Comparison of ENCODE assay signal across 9 mouse cellular contexts in genomic region chr10:80321014-80321669, GRCm38 (mm10). TPM values are rescaled to one million over a fixed set of nuclear protein-coding genes. Genes with fewer than 3 reads are reported as not detected.
DNase-seq lines count a peak whose midpoint lies in the region; ATAC-seq and TF ChIP-seq lines count a peak whose summit lies in the region.
"Had no signal": no experiment of that assay in that cellular context is flagged by ENCODE, and none has a peak within 500 bp of the region (broad histone marks: within the 10 kb centered on the region; RNA-seq: fewer than 3 reads in every experiment).

No protein-coding gene starts in this region.

- H3K27me3 ChIP-seq in heart, embryonic 10.5 days (ENCODE audit: insufficient read depth, poor library complexity, severe bottlenecking): peaks cover 70% of the 10 kb centered on the region
- H3K27me3 ChIP-seq in heart, embryonic 12.5 days (replicated peaks): peaks cover 44% of the 10 kb centered on the region
- H3K27me3 ChIP-seq in thymus, adult 2 months (ENCODE audit: control insufficient read depth, insufficient read depth, low read length): no peaks in the 10 kb centered on the region
- peaks cover 9% of the 10 kb centered on the region for H3K27me3 ChIP-seq in intestine, embryonic 15.5 days (replicated peaks)
- no peaks in the 10 kb centered on the region for H3K27me3 ChIP-seq in myocyte (ENCODE audit: control insufficient read depth, insufficient read depth, insufficient read length)

- H3K9ac ChIP-seq in heart, embryonic 12.5 days: no peak overlapping the region
- H3K9ac ChIP-seq in intestine, embryonic 15.5 days: no peak overlapping the region

- TF ChIP-seq CTCF in thymus, adult 2 months (IDR thresholded peaks at IDR 0.05; ENCODE audit: borderline replicate concordance, control insufficient read depth, extremely low read depth, insufficient read depth, low read length, poor library complexity): no peak

- H3K4me1 ChIP-seq in heart, embryonic 10.5 days: peaks cover 67% of the 10 kb centered on the region
- H3K4me1 ChIP-seq in heart, embryonic 12.5 days (replicated peaks): peaks cover 41% of the 10 kb centered on the region
- peaks cover 40% of the 10 kb centered on the region for H3K4me1 ChIP-seq in thymus, adult 2 months (replicated peaks; ENCODE audit: control insufficient read depth, insufficient read depth, low read length)
- peaks cover 49% of the 10 kb centered on the region for H3K4me1 ChIP-seq in intestine, embryonic 15.5 days (replicated peaks)

- 0 out of 2 replicates have a peak, but pooled peaks have one; percentile 11 for TF ChIP-seq POLR2A in thymus, adult 2 months (IDR thresholded peaks at IDR 0.05; ENCODE audit: control insufficient read depth, extremely low read depth, insufficient read depth, low read length, poor library complexity)
- no peak for TF ChIP-seq POLR2A in myocyte (IDR thresholded peaks at IDR 0.05; ENCODE audit: insufficient read length, low read depth)

- H3ac ChIP-seq in myocyte (ENCODE audit: control insufficient read depth, insufficient read length): no peak overlapping the region

- WGBS in heart, embryonic 10.5 days: 70% methylated on average over 6 of the region's 6 CpGs
- WGBS in heart, embryonic 12.5 days: 71% methylated on average over 6 of the region's 6 CpGs
- WGBS in thymus, adult 2 months: 59% methylated on average over 6 of the region's 6 CpGs
- 65% methylated on average over 6 of the region's 6 CpGs for WGBS in intestine, embryonic 15.5 days

- no peak for DNase-seq in heart, embryonic 10.5 days (ENCODE audit: low spot score)
- DNase-seq in thymus, adult 2 months: no peak
- no peak for DNase-seq in thymus, adult 18-20 months
- no peak for DNase-seq in cerebellum, adult 11 months
- no peak for DNase-seq in lung, postnatal 14 days

- H3K4me2 ChIP-seq in heart, embryonic 12.5 days: no peak overlapping the region
- H3K4me2 ChIP-seq in intestine, embryonic 15.5 days (replicated peaks): peak overlapping the region; percentile 70; the same call in 1 of the 2 replicates
- peak overlapping the region; percentile 71 for H3K4me2 ChIP-seq in myocyte (ENCODE audit: low read depth)

- 0 out of 2 replicates have a peak overlapping the region, but pooled peaks have one; percentile 19 for H3K4me3 ChIP-seq in heart, embryonic 10.5 days
- H3K4me3 ChIP-seq in heart, embryonic 12.5 days: no peak overlapping the region
- H3K4me3 ChIP-seq in thymus, adult 2 months (ENCODE audit: control insufficient read depth, insufficient read depth, low read length): no peak overlapping the region
- no peak overlapping the region for H3K4me3 ChIP-seq in intestine, embryonic 15.5 days (replicated peaks)
- H3K4me3 ChIP-seq in myocyte: peak overlapping the region; percentile 79

- peaks cover 10% of the 10 kb centered on the region for H3K79me2 ChIP-seq in myocyte (ENCODE audit: control insufficient read depth, insufficient read depth)

- peak overlapping the region; percentile 87 for H3K27ac ChIP-seq in heart, embryonic 10.5 days
- H3K27ac ChIP-seq in heart, embryonic 12.5 days (ENCODE audit: poor library complexity, severe bottlenecking): no peak overlapping the region
- peak overlapping the region; percentile 54 for H3K27ac ChIP-seq in thymus, adult 2 months (ENCODE audit: control insufficient read depth, insufficient read depth, low read length)
- no peak overlapping the region for H3K27ac ChIP-seq in intestine, embryonic 15.5 days

- peaks cover 19% of the 10 kb centered on the region for H3K36me3 ChIP-seq in heart, embryonic 10.5 days
- peaks cover 17% of the 10 kb centered on the region for H3K36me3 ChIP-seq in heart, embryonic 12.5 days
- H3K36me3 ChIP-seq in thymus, adult 2 months (ENCODE audit: control insufficient read depth, insufficient read depth, low read length): no peaks in the 10 kb centered on the region
- peaks cover 10% of the 10 kb centered on the region; the same call in 1 of the 2 replicates for H3K36me3 ChIP-seq in intestine, embryonic 15.5 days
- no peaks in the 10 kb centered on the region for H3K36me3 ChIP-seq in myocyte (ENCODE audit: control insufficient read depth, insufficient read depth)

- H3K9me3 ChIP-seq in heart, embryonic 10.5 days: no peaks in the 10 kb centered on the region
- no peaks in the 10 kb centered on the region for H3K9me3 ChIP-seq in heart, embryonic 12.5 days (replicated peaks)
- no peaks in the 10 kb centered on the region for H3K9me3 ChIP-seq in intestine, embryonic 15.5 days
- H3K9me3 ChIP-seq: embryonic facial prominence, embryonic 15.5 days had no signal

- no peak for ATAC-seq in heart, embryonic 12.5 days (ENCODE audit: insufficient number of reproducible peaks, low FRiP score)
- ATAC-seq in intestine, embryonic 15.5 days: no peak

TF ChIP-seq in myocyte, 11 proteins besides CTCF, POLR2A, EP300 and RAD21:
- TF ChIP-seq REST (IDR thresholded peaks at IDR 0.05; ENCODE audit: insufficient read depth, insufficient read length) (no peak), USF1 (IDR thresholded peaks at IDR 0.05; ENCODE audit: low read depth) (no peak), MYOG (IDR thresholded peaks at IDR 0.05; ENCODE audit: control insufficient read depth in 1 of 3, insufficient read depth in 1 of 3, insufficient read length in 2 of 3, low read depth in 2 of 3) (peak; percentile 57 to 96 (median 92)), SRF (IDR thresholded peaks at IDR 0.05; ENCODE audit: control insufficient read depth, insufficient read length, low read depth) (no peak), E2F4 (IDR thresholded peaks at IDR 0.05; ENCODE audit: insufficient read depth) (no peak), POLR2AphosphoS2 (IDR thresholded peaks at IDR 0.05; ENCODE audit: insufficient read length, low read depth) (no peak), TCF12 (IDR thresholded peaks at IDR 0.05; ENCODE audit: insufficient read depth, poor library complexity, severe bottlenecking) (no peak), TCF3 (IDR thresholded peaks at IDR 0.05; ENCODE audit: insufficient read length, low read depth) (peak; percentile 23), CEBPB (IDR thresholded peaks at IDR 0.05; ENCODE audit: insufficient read depth, poor library complexity, severe bottlenecking) (no peak), MAX (IDR thresholded peaks at IDR 0.05; ENCODE audit: low read depth) (no peak), MYOD1 (IDR thresholded peaks at IDR 0.05; ENCODE audit: control insufficient read depth in 1 of 3, insufficient read length in 2 of 3, low read depth in 2 of 3) (peak in 2 of 3 experiments; percentile 91 to 96)

RNA-seq across cellular contexts. Expression of gene 2310011J03Rik, which starts 0.8 kb away (rescaled TPM):
- polyA plus RNA-seq in heart, embryonic 10.5 days (2016; fragmentation: Nextera tagmentation; extraction: Ambion mirVana): 41.3 and 46.8 TPM in 2 replicates
- polyA plus RNA-seq in heart, embryonic 12.5 days (2016; fragmentation: Nextera tagmentation; extraction: Ambion mirVana): 32.7 and 32.8 TPM in 2 replicates
- polyA plus RNA-seq in thymus, adult 2 months (2012; rRNA removed): 78.9 and 93.8 TPM in 2 replicates
- 51.4 and 51.5 TPM in 2 replicates for polyA plus RNA-seq in intestine, embryonic 15.5 days (2015; fragmentation: Nextera tagmentation; extraction: Ambion mirVana)
- 44.0 TPM for polyA plus RNA-seq in myocyte (2012; fragmentation: generic; extraction: Trizol)

RNA-seq across cellular contexts. Expression of gene Pcsk4, which starts 8.2 kb away (rescaled TPM):
- 1.6 and 4.0 TPM in 2 replicates for polyA plus RNA-seq in heart, embryonic 10.5 days (2016; fragmentation: Nextera tagmentation; extraction: Ambion mirVana)
- 1.0 and 1.5 TPM in 2 replicates for polyA plus RNA-seq in heart, embryonic 12.5 days (2016; fragmentation: Nextera tagmentation; extraction: Ambion mirVana)
- 11.7 and 14.1 TPM in 2 replicates for polyA plus RNA-seq in thymus, adult 2 months (2012; rRNA removed)
- 8.1 and 8.8 TPM in 2 replicates for polyA plus RNA-seq in intestine, embryonic 15.5 days (2015; fragmentation: Nextera tagmentation; extraction: Ambion mirVana)
- 2.1 TPM for polyA plus RNA-seq in myocyte (2012; fragmentation: generic; extraction: Trizol)

RNA-seq across cellular contexts. Expression of gene Reep6, which starts 8.6 kb away (rescaled TPM):
- polyA plus RNA-seq in heart, embryonic 10.5 days (2016; fragmentation: Nextera tagmentation; extraction: Ambion mirVana): 7.1 and 18.3 TPM in 2 replicates
- 3.1 and 3.7 TPM in 2 replicates for polyA plus RNA-seq in heart, embryonic 12.5 days (2016; fragmentation: Nextera tagmentation; extraction: Ambion mirVana)
- 2.0 and 3.5 TPM in 2 replicates for polyA plus RNA-seq in thymus, adult 2 months (2012; rRNA removed)
- polyA plus RNA-seq in intestine, embryonic 15.5 days (2015; fragmentation: Nextera tagmentation; extraction: Ambion mirVana): 132 and 159 TPM in 2 replicates
- 25.7 TPM for polyA plus RNA-seq in myocyte (2012; fragmentation: generic; extraction: Trizol)

RNA-seq across cellular contexts. Expression of gene Apc2, which starts 25.4 kb away (rescaled TPM):
- 0.74 and 0.78 TPM in 2 replicates for polyA plus RNA-seq in heart, embryonic 10.5 days (2016; fragmentation: Nextera tagmentation; extraction: Ambion mirVana)
- 0.89 and 1.4 TPM in 2 replicates for polyA plus RNA-seq in heart, embryonic 12.5 days (2016; fragmentation: Nextera tagmentation; extraction: Ambion mirVana)
- 0.40 and 0.57 TPM in 2 replicates for polyA plus RNA-seq in thymus, adult 2 months (2012; rRNA removed)
- 4.9 and 6.5 TPM in 2 replicates for polyA plus RNA-seq in intestine, embryonic 15.5 days (2015; fragmentation: Nextera tagmentation; extraction: Ambion mirVana)
- polyA plus RNA-seq in myocyte (2012; fragmentation: generic; extraction: Trizol): 0.24 TPM

RNA-seq across cellular contexts. Expression of gene Adamtsl5, which starts 27.1 kb away (rescaled TPM):
- 1.3 and 1.9 TPM in 2 replicates for polyA plus RNA-seq in heart, embryonic 10.5 days (2016; fragmentation: Nextera tagmentation; extraction: Ambion mirVana)
- polyA plus RNA-seq in heart, embryonic 12.5 days (2016; fragmentation: Nextera tagmentation; extraction: Ambion mirVana): 5.3 and 6.7 TPM in 2 replicates
- polyA plus RNA-seq in thymus, adult 2 months (2012; rRNA removed): 4.6 and 9.0 TPM in 2 replicates
- 19.3 and 20.4 TPM in 2 replicates for polyA plus RNA-seq in intestine, embryonic 15.5 days (2015; fragmentation: Nextera tagmentation; extraction: Ambion mirVana)
- 57.8 TPM for polyA plus RNA-seq in myocyte (2012; fragmentation: generic; extraction: Trizol)

Comparison
In these comparisons a context has a peak if more than half of its experiments do, and no peak if none do; other contexts are left out.
1. H3K27ac ChIP-seq: peak in heart, embryonic 10.5 days (single experiment) and thymus, adult 2 months (single experiment); none in heart, embryonic 12.5 days (single experiment) and intestine, embryonic 15.5 days (single experiment).
2. H3K4me3 ChIP-seq: peak in heart, embryonic 10.5 days (single experiment) and myocyte (single experiment); none in heart, embryonic 12.5 days (single experiment), thymus, adult 2 months (single experiment) and intestine, embryonic 15.5 days (single experiment).